ENCODE assay signal across 35 mouse cellular contexts in the genomic region with DNA sequence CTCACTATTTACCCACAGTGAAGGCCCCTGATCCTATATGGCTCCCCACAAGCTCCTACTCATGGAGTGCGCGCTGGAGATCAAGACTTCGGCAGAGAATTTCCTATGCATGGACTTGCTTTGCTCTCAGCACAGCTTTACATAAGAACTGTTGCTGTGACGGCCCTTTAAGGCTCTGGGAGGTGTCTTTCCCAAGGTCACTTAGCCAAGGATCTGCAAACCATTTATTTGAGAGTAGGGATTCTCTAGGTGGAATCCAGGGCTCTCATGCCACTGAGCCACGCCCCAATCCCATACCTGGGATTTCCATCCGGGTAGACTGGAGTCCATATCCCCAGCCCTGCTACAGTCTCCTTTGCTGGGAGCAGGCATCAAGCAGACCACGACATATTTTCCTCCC.
"Had no signal": no experiment of that assay in that cellular context is flagged by ENCODE, and none has a peak within 500 bp of the region (broad histone marks: within the 10 kb centered on the region; RNA-seq: fewer than 3 reads in every experiment).

No protein-coding gene starts in this region.

- H3K27ac ChIP-seq: heart, embryonic 10.5 days; heart, embryonic 13.5 days; heart, embryonic 15.5 days; hindbrain, embryonic 10.5 days; hindbrain, embryonic 13.5 days; hindbrain, embryonic 14.5 days; hindbrain, embryonic 15.5 days; hindbrain, postnatal 0 days; intestine, embryonic 15.5 days; kidney, embryonic 15.5 days; kidney, postnatal 0 days; layer of hippocampus, adult 2 months; left cerebral cortex, adult 2 months had no signal

- H3K9me3 ChIP-seq: heart, embryonic 10.5 days; heart, embryonic 15.5 days; hindbrain, embryonic 13.5 days; hindbrain, embryonic 15.5 days; intestine, embryonic 15.5 days; kidney, embryonic 15.5 days had no signal

- H3K9ac ChIP-seq: heart, embryonic 12.5 days; heart, embryonic 13.5 days; heart, embryonic 15.5 days; hindbrain, embryonic 13.5 days; hindbrain, embryonic 14.5 days; hindbrain, embryonic 15.5 days; intestine, embryonic 15.5 days; kidney, embryonic 15.5 days had no signal

- DNase-seq: heart, postnatal 10 days; heart, postnatal 14 days; heart, postnatal 36 days; heart, postnatal 4 days; kidney, adult 11 months; kidney, adult 18-20 months; kidney, adult 2 months; kidney, adult 8-10 months; kidney, adult 9 months; kidney, postnatal 10 days; kidney, postnatal 14 days; kidney, postnatal 25 days; kidney, postnatal 36 days; kidney, postnatal 4 days; layer of hippocampus, adult 9-11 months; layer of hippocampus, postnatal 36 days had no signal

- H3K4me3 ChIP-seq: heart, embryonic 10.5 days; heart, embryonic 12.5 days; heart, embryonic 13.5 days; heart, embryonic 15.5 days; hindbrain, embryonic 10.5 days; hindbrain, embryonic 13.5 days; hindbrain, embryonic 15.5 days; intestine, embryonic 15.5 days; kidney, embryonic 15.5 days; layer of hippocampus, adult 2 months; left cerebral cortex, adult 2 months had no signal

- H3K4me2 ChIP-seq: heart, embryonic 11.5 days; heart, embryonic 12.5 days; heart, embryonic 13.5 days; heart, embryonic 15.5 days; hindbrain, embryonic 13.5 days; hindbrain, embryonic 14.5 days; hindbrain, embryonic 15.5 days; intestine, embryonic 15.5 days; kidney, embryonic 15.5 days had no signal

- H3K36me3 ChIP-seq: heart, embryonic 10.5 days; heart, embryonic 12.5 days; heart, embryonic 13.5 days; heart, embryonic 15.5 days; hindbrain, embryonic 10.5 days; hindbrain, embryonic 13.5 days; hindbrain, embryonic 15.5 days; intestine, embryonic 15.5 days; kidney, embryonic 15.5 days had no signal

- ATAC-seq: hindbrain, embryonic 16.5 days; hindbrain, postnatal 0 days; inflammation-experienced regulatory T-cells, adult 6 months; intestine, embryonic 15.5 days; intestine, embryonic 16.5 days; intestine, postnatal 0 days had no signal
